ENCODE assay signal across 14 mouse cellular contexts in genomic region chr3:18787531-18788176, GRCm38 (mm10).
A peak's percentile ranks its signal among the peaks of the same experiment; 100 is the strongest.
DNase-seq lines count a peak whose midpoint lies in the region; ATAC-seq lines count a peak whose summit lies in the region.
"Had no signal": no experiment of that assay in that cellular context is flagged by ENCODE, and none has a peak within 500 bp of the region (broad histone marks: within the 10 kb centered on the region; RNA-seq: fewer than 3 reads in every experiment).

No protein-coding gene starts in this region.

- no peaks in the 10 kb centered on the region for H3K36me3 ChIP-seq in heart, embryonic 13.5 days
- no peaks in the 10 kb centered on the region for H3K36me3 ChIP-seq in kidney, embryonic 15.5 days
- H3K36me3 ChIP-seq: forebrain, embryonic 10.5 days; limb, embryonic 15.5 days had no signal

- DNase-seq in heart, adult 8-10 months (ENCODE audit: low spot score): no peak
- peak; percentile 2 for DNase-seq in adrenal gland, postnatal 25 days
- peak; percentile 16 for DNase-seq in cerebellum, adult 9-10 months
- no peak for DNase-seq in ovary, postnatal 14 days (ENCODE audit: low spot score)
- no peak for DNase-seq in urinary bladder, adult 2 months (ENCODE audit: low spot score)
- DNase-seq: gastrocnemius, adult 2 months; layer of hippocampus, postnatal 36 days; thymus, adult 2 months had no signal

- H3K27me3 ChIP-seq in heart, embryonic 13.5 days (replicated peaks): no peaks in the 10 kb centered on the region
- no peaks in the 10 kb centered on the region for H3K27me3 ChIP-seq in kidney, embryonic 15.5 days
- H3K27me3 ChIP-seq: limb, embryonic 15.5 days had no signal

- no peak; the same call in 1 of the 2 replicates for ATAC-seq in heart, embryonic 13.5 days (ENCODE audit: extremely low read depth, insufficient number of reproducible peaks, low FRiP score, low TSS enrichment)
- 0 out of 2 replicates have a peak, but pooled peaks have one; percentile 36 for ATAC-seq in kidney, embryonic 15.5 days (replicated peaks; ENCODE audit: low FRiP score)
- no peak for ATAC-seq in megakaryocyte-erythroid progenitor cell, adult 5-6 weeks (replicated peaks; ENCODE audit: low FRiP score, low TSS enrichment, poor library complexity, severe bottlenecking)
- ATAC-seq: inflammation-experienced regulatory T-cells, adult 6 months had no signal

- no peak overlapping the region for H3K4me2 ChIP-seq in heart, embryonic 13.5 days
- H3K4me2 ChIP-seq in kidney, embryonic 15.5 days: no peak overlapping the region
- H3K4me2 ChIP-seq: limb, embryonic 15.5 days had no signal

- WGBS in heart, embryonic 13.5 days: 53% methylated on average over 8 of the region's 8 CpGs
- WGBS in kidney, embryonic 15.5 days: 47% methylated on average over 8 of the region's 8 CpGs

- no peak overlapping the region for H3K4me3 ChIP-seq in heart, embryonic 13.5 days
- no peak overlapping the region for H3K4me3 ChIP-seq in kidney, embryonic 15.5 days (replicated peaks)
- H3K4me3 ChIP-seq: forebrain, embryonic 10.5 days; gastrocnemius, adult 2 months; limb, embryonic 15.5 days had no signal

- H3K4me1 ChIP-seq in heart, embryonic 13.5 days: no peaks in the 10 kb centered on the region
- 0 out of 2 replicates have a peak, but pooled peaks cover 3% of the 10 kb centered on the region for H3K4me1 ChIP-seq in kidney, embryonic 15.5 days
- H3K4me1 ChIP-seq: forebrain, embryonic 10.5 days; limb, embryonic 15.5 days had no signal

- H3K9ac ChIP-seq in heart, embryonic 13.5 days: no peak overlapping the region
- H3K9ac ChIP-seq in kidney, embryonic 15.5 days: no peak overlapping the region
- H3K9ac ChIP-seq: limb, embryonic 15.5 days had no signal

- 0 out of 2 replicates have a peak overlapping the region, but pooled peaks have one; percentile 36 for H3K27ac ChIP-seq in heart, embryonic 13.5 days (replicated peaks)
- peak overlapping the region; percentile 45; the same call in 1 of the 2 replicates for H3K27ac ChIP-seq in kidney, embryonic 15.5 days
- H3K27ac ChIP-seq: forebrain, embryonic 10.5 days; gastrocnemius, adult 2 months; limb, embryonic 15.5 days had no signal

- no peaks in the 10 kb centered on the region for H3K9me3 ChIP-seq in heart, embryonic 13.5 days
- H3K9me3 ChIP-seq in kidney, embryonic 15.5 days (replicated peaks): no peaks in the 10 kb centered on the region
- H3K9me3 ChIP-seq: forebrain, embryonic 10.5 days; limb, embryonic 15.5 days had no signal

Comparison
In these comparisons a context has a peak if more than half of its experiments do, and no peak if none do; other contexts are left out.
1. DNase-seq: peak in adrenal gland, postnatal 25 days (single experiment) and cerebellum, adult 9-10 months (single experiment); none in heart, adult 8-10 months (single experiment), ovary, postnatal 14 days (single experiment) and urinary bladder, adult 2 months (single experiment).